Comparison of ENCODE assay signal across 8 mouse cellular contexts in genomic region chr3:58655362-58656130, GRCm38 (mm10). TPM values are rescaled to one million over a fixed set of nuclear protein-coding genes. Genes with fewer than 3 reads are reported as not detected.
DNase-seq lines count a peak whose midpoint lies in the region; ATAC-seq lines count a peak whose summit lies in the region.

No protein-coding gene starts in this region.

- peak; percentile 66 for ATAC-seq in CD4-positive, CD25-positive, alpha-beta regulatory T cell, adult 4 months
- ATAC-seq in neural tube, embryonic 14.5 days (ENCODE audit: low read depth): peak; percentile 86

- H3K4me1 ChIP-seq in embryonic facial prominence, embryonic 10.5 days: peaks cover 3% of the 10 kb centered on the region; the same call in 1 of the 2 replicates
- H3K4me1 ChIP-seq in neural tube, embryonic 14.5 days (ENCODE audit: control insufficient read depth, insufficient read depth, low read length): no peaks in the 10 kb centered on the region

- no peak overlapping the region for H3K4me3 ChIP-seq in embryonic facial prominence, embryonic 10.5 days
- H3K4me3 ChIP-seq in neural tube, embryonic 14.5 days (ENCODE audit: low read depth, low read length): no peak overlapping the region

- WGBS in embryonic facial prominence, embryonic 10.5 days: 55% methylated on average over 17 of the region's 17 CpGs
- 58% methylated on average over 17 of the region's 17 CpGs for WGBS in neural tube, embryonic 14.5 days

- H3K36me3 ChIP-seq in embryonic facial prominence, embryonic 10.5 days (replicated peaks): no peaks in the 10 kb centered on the region
- no peaks in the 10 kb centered on the region for H3K36me3 ChIP-seq in neural tube, embryonic 14.5 days (ENCODE audit: control insufficient read depth, insufficient read depth, low read length)

- H3K9ac ChIP-seq in neural tube, embryonic 14.5 days (replicated peaks; ENCODE audit: low read depth, low read length): no peak overlapping the region

- no peaks in the 10 kb centered on the region for H3K27me3 ChIP-seq in embryonic facial prominence, embryonic 10.5 days (replicated peaks; ENCODE audit: low read depth, poor library complexity, severe bottlenecking)
- H3K27me3 ChIP-seq in neural tube, embryonic 14.5 days (ENCODE audit: control insufficient read depth, insufficient read depth, low read length): no peaks in the 10 kb centered on the region

- peak; percentile 43 for DNase-seq in adrenal gland, adult 8-10 months
- DNase-seq in embryonic facial prominence, embryonic 10.5 days (ENCODE audit: low spot score): peak; percentile 53
- peak; percentile 60 to 80 for DNase-seq in heart, postnatal 14 days
- peak; percentile 51 to 84 for DNase-seq in kidney, postnatal 25 days
- peak; percentile 43 to 61 for DNase-seq in lung, adult 18-20 months
- peak; percentile 41 to 69 for DNase-seq in thymus, postnatal 10 days (ENCODE audit: low spot score in 2 of 2)

- no peak overlapping the region for H3K27ac ChIP-seq in embryonic facial prominence, embryonic 10.5 days (replicated peaks)
- H3K27ac ChIP-seq in neural tube, embryonic 14.5 days (ENCODE audit: low read depth, low read length): no peak overlapping the region

- H3K4me2 ChIP-seq in neural tube, embryonic 14.5 days (ENCODE audit: low read depth, low read length): no peak overlapping the region

- intact Hi-C loops in heart, postnatal 14 days (cut with DNase I): loop anchor here (1.0 to 5.0 kb wide), 3 partner anchors 37 to 402 kb away; partner anchors contain the start of gene Siah2

- H3K9me3 ChIP-seq in embryonic facial prominence, embryonic 10.5 days: no peaks in the 10 kb centered on the region
- no peaks in the 10 kb centered on the region for H3K9me3 ChIP-seq in neural tube, embryonic 14.5 days (ENCODE audit: control insufficient read depth, low read length)

RNA-seq across cellular contexts. Expression of gene Erich6, which starts 18.5 kb away (rescaled TPM):
- polyA plus RNA-seq in CD4-positive, CD25-positive, alpha-beta regulatory T cell, adult 4 months (2017; shearing (Covaris generic)): not detected
- under 1 TPM in 3 of 4 experiments, not detected in 1; 0.13 to 0.31 (median 0.25) TPM for total RNA-seq in adrenal gland, adult 8-10 months (2022)
- not detected in 2 replicates for polyA plus RNA-seq in embryonic facial prominence, embryonic 10.5 days (2016; fragmentation: Nextera tagmentation; extraction: Ambion mirVana)
- total RNA-seq in heart, postnatal 14 days (2021): under 1 TPM in 1 of 2 experiments, not detected in 1; 0.10 TPM
- polyA plus RNA-seq in neural tube, embryonic 14.5 days (2014; fragmentation: Nextera tagmentation; extraction: Ambion mirVana): 0.23 and 0.29 TPM in 2 replicates

RNA-seq across cellular contexts. Expression of gene Siah2, which starts 36.7 kb away (rescaled TPM):
- 1 to 10 TPM; 2.8 to 3.0 TPM for polyA plus RNA-seq in CD4-positive, CD25-positive, alpha-beta regulatory T cell, adult 4 months (2017; shearing (Covaris generic))
- total RNA-seq in adrenal gland, adult 8-10 months (2022): 10 to 100 TPM; 14.2 to 23.9 (median 15.3) TPM
- polyA plus RNA-seq in embryonic facial prominence, embryonic 10.5 days (2016; fragmentation: Nextera tagmentation; extraction: Ambion mirVana): 2.1 and 2.7 TPM in 2 replicates
- 10 to 100 TPM; 13.9 to 14.2 TPM for total RNA-seq in heart, postnatal 14 days (2021)
- polyA plus RNA-seq in neural tube, embryonic 14.5 days (2014; fragmentation: Nextera tagmentation; extraction: Ambion mirVana): 12.1 and 14.3 TPM in 2 replicates
